Mouse (Mus musculus): ENCODE data around the gene Hcls1.

- no peak for TF ChIP-seq CTCF (conservative IDR thresholded peaks at IDR 0.05; ENCODE audit: low read length)
- no peak for TF ChIP-seq NANOG (IDR thresholded peaks at IDR 0.05; ENCODE audit: borderline replicate concordance, low read length)
- TF ChIP-seq POU5F1 (IDR thresholded peaks at IDR 0.05; ENCODE audit: borderline replicate concordance, low read length): no peak
Measured at GRCm38 (mm10) chr16:36928106-36928500, 6.7 kb upstream of the Hcls1 start.

Data from E14TG2a.4 (cell line).